Mouse (Mus musculus) thymus, postnatal 0 days (tissue): ENCODE measurements around the gene Ss18l2. TPM values are rescaled to one million over a fixed set of nuclear protein-coding genes. Genes with fewer than 3 reads are reported as not detected.

ENCODE experiments used
- DNase-seq: peaks from one replicate; pipeline ENCODE4 v3.0.0-alpha.2; 2015; ENCODE audit warnings: low spot score
- polyA plus RNA-seq: library from polyadenylated mRNA; unstranded; fragments of >200 nt; fragmentation: Nextera tagmentation; extraction: Ambion mirVana; gene quantifications from 2 replicates; pipeline ENCODE4 v1.2.1, GENCODE M21; 2015

The Ss18l2 gene
- 127 and 128 TPM in 2 replicates for polyA plus RNA-seq

GRCm38 (mm10) chr9:121709898-121710583, at the start of gene Ss18l2:
Gene Ss18l2 (plus strand): TSS chr9:121710329.
- peak; percentile 99 for DNase-seq

DNA sequence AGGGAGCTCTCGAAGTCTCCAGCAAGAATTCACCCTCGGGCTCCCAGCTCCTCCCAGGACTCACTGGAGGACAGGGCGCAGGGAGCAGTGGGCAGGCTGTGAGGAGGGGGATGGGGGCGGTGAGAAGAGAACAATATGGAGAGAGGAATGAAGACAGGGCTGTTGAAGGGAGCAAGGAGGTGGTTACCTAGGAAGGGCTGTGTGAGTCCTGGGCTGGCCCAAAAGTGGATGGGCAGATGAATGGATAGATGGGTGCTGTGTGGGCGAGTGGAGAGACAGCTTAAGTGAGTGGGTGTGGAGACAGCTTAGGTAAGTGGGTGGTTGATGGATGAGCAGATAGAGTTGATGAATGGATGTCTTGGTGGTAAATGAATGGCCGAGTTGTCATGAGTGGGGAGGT, 46.7 kb upstream of the Ss18l2 start:
- no peak for DNase-seq

GRCm38 (mm10) chr9:121664104-121664503, 46.0 kb upstream of the Ss18l2 start:
- no peak for DNase-seq

- no peak for DNase-seq
Observed at GRCm38 (mm10) chr9:121666957-121667630, 43.0 kb upstream of the Ss18l2 start.

GRCm38 (mm10) chr9:121667822-121668221, 42.3 kb upstream of the Ss18l2 start:
- DNase-seq = no peak

GRCm38 (mm10) chr9:121669348-121669791, 40.8 kb upstream of the Ss18l2 start:
- peak; percentile 69 for DNase-seq

GRCm38 (mm10) chr9:121671300-121671699, 38.8 kb upstream of the Ss18l2 start:
- DNase-seq = peak; percentile 65

DNA sequence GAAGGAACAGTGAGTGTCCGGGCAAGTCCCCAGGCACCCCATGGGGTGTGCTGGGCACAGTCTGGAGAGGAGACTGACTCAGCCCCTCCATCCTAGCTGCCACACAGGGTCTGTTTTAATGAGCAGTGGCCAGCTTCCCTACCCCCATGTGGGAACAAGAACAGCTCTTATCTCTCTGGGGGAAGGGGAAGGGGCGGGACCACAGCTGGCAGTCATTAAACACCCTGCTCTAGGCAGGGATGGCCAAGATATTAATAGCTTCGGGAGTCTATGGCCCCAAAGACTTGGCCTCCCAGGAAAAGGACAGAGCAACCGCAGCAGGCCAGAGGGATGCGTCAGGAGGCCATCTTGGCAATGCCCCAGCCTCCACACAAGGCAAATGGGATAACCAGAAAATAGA, 37.8 kb upstream of the Ss18l2 start:
- DNase-seq = no peak

DNA sequence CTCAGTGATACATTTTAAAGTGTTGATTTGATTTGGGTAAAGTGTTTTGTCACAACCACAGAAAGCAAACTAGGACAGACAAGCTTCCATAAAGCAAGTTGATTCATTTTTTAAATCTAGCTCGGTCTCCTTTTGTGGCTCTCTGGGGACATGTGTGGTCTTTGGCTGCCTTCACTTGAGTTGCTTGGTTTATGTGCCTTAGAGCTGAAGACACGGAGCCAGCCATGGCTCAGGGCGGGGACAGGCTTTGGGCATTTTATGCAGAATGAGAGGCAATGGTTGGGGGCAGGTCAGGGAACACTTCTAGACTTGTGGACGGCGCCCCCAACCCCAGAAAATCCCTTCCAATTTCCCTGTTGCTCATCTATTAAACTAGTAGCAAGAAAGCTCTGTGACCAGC, 36.4 kb upstream of the Ss18l2 start:
- no peak for DNase-seq

DNA sequence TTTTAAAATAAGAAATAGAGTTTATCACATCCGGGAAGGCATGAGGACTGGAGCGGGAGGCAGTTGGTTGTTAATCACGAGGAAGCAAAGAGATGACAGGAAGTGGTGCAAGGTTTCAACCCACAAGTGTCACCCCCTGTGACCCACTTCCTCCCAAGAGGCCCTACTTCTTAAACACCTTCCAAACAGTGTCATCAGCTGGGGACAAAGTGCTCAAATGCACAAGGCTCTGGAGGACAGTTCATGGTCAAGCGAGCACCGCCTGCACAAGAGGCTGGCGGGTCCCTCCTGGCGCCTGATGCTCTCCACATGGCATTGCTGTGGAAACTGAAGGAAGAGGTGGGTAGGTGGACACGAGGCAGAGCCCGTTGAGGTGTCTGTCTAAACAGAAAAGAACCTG, 35.1 kb upstream of the Ss18l2 start:
- peak; percentile 89 for DNase-seq

DNA sequence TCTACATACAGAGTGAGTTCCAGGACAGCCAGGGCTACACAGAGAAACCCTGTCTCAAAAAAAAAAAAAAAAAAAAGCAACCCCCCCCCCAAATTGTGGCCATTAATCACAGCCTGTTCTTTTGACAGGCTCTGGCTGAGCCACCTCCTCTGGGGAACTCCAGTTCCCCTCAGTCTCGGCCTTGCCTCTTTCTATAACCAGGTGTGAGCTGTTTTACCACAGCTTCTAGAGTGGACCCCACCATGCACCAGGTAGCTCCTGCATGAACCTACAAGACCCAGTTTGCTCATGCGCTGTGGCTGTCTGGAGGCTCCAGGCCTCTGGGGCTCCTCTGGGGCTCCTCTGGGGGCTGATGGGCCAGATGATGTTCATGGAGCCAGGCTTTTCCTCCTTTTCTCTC, 34.6 kb upstream of the Ss18l2 start:
- no peak for DNase-seq

- DNase-seq = peak; percentile 31
Observed at GRCm38 (mm10) chr9:121677069-121677468, 33.1 kb upstream of the Ss18l2 start.

DNA sequence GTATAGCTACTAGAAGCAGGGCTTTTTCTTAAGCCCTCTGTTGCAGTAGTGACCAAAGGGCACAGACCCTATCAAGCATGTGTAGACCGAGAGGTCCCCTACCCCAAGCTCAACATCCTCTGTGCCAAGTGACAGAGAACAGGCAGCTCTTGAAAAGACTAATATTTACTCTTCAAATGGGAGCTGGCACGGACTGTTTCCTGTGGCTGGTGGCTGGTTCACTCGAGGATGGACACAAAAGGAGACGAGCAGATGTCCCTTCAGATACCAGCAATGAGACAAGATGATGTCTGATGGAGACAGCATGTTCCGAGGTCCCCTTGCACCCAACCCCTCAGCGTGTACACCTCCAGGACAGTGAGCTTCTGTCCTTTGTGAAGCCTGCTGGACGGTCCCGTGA, 32.7 kb upstream of the Ss18l2 start:
- no peak for DNase-seq

GRCm38 (mm10) chr9:121679549-121679948, 30.6 kb upstream of the Ss18l2 start:
- DNase-seq = peak; percentile 63

GRCm38 (mm10) chr9:121681191-121681590, 28.9 kb upstream of the Ss18l2 start:
- peak; percentile 32 for DNase-seq

- DNase-seq = peak; percentile 59
Observed at GRCm38 (mm10) chr9:121682037-121682680, 28.0 kb upstream of the Ss18l2 start.

- DNase-seq = no peak
Observed at GRCm38 (mm10) chr9:121684702-121685101, 25.4 kb upstream of the Ss18l2 start.

DNA sequence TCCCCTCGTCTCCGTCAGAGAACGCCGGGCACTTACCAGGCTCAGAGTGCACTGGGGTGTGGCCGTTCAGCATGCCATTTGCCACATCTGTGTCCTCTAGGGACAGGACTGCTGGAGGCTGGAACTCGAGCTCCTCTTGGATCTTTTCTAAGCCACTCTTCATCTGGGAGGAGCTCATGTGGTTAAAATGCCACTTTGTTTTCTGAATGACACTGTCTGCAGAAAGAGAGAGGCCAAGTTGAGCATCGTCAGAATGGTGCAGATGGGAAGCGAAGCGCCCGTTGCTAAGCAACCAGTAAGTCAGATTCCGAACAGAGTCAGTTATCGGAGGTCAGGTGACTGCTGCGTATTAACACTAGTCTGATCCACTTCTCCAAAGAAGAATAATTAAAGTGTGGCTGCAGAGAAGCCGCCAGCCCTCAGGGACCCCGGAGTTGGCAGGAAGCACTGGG, 19.9 kb upstream of the Ss18l2 start:
- DNase-seq = no peak

DNA sequence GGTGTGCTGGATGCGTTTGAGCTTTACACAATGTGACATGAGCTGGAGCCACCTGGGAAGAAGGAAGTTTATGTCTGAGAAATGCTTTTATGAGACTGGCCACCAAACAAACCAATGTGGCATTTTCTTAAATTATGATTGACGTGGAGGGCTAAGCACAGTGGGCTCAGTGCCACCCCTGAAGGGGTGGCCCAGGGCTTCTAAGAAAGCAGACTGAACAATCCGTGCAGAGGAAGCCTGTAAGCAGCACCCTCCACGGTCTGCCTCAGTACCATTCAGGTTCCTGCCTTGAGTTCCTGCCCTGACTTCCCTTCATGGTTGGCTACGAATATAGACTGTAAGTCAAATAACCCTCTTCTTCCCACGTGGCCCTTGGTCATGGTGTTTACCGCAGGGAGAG, 19.4 kb upstream of the Ss18l2 start:
- no peak for DNase-seq

DNA sequence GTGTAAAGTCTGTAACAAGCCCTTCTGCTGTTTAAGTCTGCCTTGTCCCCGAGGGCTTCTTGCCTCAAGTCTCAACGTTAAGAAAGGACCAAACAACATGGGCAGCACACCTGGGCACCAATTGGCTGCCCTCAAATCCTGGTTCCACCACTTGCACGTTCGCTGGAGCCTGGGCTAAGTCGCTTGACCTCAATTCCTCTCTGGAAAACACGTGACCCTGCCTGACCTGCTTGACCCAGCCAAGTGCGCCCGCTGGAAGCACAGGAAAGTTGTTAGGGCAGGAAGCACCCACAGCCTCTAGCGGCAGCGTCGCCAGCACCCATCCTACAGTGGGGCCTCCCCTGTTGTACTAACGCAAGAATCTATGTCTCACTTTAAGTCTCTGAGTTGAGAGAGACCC, 15.4 kb upstream of the Ss18l2 start:
- no peak for DNase-seq

DNA sequence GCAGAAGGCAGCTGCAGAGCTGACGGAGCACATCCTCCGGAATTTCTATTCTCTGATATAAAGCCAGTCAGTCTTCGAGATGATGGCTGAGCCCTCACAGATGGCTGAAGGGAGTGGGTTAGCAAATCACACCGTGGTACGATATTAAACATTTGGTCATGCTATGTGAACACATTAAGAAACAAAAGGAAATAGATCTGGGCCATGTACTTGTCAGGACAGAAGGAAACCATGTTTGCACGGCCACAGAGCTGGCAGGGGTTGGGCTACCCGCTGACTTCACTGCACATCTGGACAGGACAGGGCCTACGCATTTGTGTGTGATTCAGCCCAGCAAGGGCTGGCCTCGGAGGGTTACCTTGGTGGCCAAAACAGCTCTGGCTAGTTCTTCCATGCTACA, 13.5 kb upstream of the Ss18l2 start:
- DNase-seq = no peak
